Mouse (Mus musculus): ENCODE measurements at regions not wholly inside any gene's neighbourhood (a gene's known extent, or its start where the extent isn't known, plus 50 kb on each side); places are given as distances from the start of the nearest gene placed in this dataset.

- DNase-seq = peak; percentile 88
These were observed 155.8 kb upstream of the Gm12830 start for GRCm38 (mm10) chr4:114665684-114666083.

GRCm38 (mm10) chr4:114666238-114666978 lies 155.1 kb upstream of the Gm12830 start:
- DNase-seq = peak; percentile 14 to 18

GRCm38 (mm10) chr4:114666979-114667328 lies 154.6 kb upstream of the Gm12830 start:
- DNase-seq = peak; percentile 10 to 11

DNA sequence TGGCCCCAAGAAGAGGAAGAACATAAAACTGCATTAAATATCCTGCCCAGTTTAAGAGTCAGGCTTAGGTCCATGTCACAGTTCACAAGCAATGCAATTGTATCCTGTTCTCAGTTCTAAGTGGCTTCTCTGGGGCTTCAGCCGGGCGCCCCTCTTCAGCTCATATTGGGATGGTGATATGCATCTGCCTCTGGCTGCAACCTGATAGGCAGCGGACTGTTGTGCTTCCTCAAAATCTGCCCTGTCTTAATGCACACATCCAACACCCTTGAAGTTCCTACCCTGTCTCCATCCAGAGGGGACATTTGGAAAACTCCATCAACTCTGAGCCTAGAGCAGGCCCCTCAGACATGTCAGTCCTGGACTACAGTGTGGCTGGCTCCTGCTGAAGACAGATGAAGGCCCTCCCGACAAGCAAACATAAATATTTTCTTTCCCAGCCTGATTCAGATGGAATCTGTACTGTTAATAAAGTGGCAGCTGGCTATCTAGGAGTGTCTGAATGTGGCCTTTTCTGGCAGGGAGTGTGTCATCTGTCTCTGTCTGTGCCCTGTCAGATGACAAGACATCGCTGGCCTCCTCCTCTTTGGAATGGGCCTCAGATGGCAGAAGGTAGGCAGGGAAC lies 149.3 kb upstream of the Gm12830 start:
- DNase-seq = no peak

GRCm38 (mm10) chr4:114676908-114677898 lies 144.3 kb upstream of the Gm12830 start:
- DNase-seq = no peak

- DNase-seq = no peak
These were observed 143.2 kb upstream of the Gm12830 start for GRCm38 (mm10) chr4:114678053-114678941.

- DNase-seq = no peak
These were observed 141.2 kb upstream of the Gm12830 start for GRCm38 (mm10) chr4:114680360-114680759.

DNA sequence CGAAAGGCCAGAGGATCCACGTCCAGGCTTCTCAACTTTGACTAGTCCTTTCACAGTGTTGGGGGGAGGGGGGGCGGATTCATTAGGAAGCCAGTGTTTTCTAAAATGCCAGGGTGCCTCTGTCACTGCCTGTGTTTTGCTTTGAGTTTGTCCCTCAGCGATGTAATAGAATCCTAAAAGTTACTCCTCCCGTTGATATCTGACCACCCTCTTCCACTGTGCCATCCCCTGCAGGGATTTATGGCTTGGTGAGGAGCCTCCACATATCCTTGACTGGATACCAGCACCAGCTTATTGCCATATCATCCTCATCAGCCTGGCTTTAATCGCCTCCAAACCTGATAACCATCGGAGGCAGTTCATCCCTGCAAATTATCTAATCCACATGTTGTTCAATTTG lies 138.6 kb upstream of the Gm12830 start:
- no peak for DNase-seq

GRCm38 (mm10) chr4:114683696-114684095 lies 137.8 kb upstream of the Gm12830 start:
- DNase-seq = no peak

DNA sequence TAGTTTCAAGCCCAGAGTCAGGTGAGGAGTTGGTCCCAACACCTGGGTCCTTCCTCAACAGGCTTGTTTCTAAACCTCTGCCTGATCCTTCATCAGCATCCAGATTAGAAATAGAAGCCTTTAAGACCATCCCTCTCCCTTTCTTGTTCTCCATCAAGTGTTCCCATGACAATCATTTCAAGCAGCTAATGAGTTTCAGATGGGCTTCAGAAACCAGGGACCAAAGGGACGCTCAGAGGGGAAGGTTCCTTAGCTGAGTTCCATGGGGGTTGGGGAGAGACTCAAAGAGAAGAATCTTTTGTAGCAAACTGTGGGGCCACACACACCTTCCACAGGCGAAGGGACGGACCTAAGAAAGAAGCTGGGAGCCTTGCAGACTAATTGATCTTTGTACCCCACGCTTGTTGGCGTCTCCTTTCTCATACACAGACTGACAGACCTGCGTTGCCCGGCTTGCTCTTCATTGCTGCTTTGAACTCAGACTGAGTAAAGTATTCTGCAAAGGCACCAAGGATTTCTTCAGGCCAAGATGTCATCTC lies 136.6 kb upstream of the Gm12830 start:
- no peak for DNase-seq

DNA sequence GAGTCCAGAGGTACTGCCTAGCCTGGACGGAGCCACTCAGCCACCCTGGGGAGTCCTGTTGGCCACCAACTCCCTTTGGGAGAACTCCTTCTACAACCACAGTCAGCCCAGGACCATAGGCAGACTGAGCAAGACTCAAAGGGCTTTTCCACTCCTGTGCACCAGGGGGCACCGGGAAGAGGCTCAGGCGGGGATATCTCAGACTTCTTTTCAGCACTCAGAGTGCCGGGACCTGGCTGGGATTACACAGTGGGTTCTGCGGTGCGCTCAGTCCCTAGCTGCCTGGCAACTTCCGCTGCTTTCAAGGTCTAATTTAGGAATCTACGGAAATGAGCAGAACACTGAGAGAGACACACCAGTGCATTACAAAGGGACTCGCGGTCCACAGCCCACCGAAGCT lies 136.1 kb upstream of the Gm12830 start:
- DNase-seq = peak; percentile 14 to 33

GRCm38 (mm10) chr4:114686091-114686490 lies 135.4 kb upstream of the Gm12830 start:
- DNase-seq = no peak

DNA sequence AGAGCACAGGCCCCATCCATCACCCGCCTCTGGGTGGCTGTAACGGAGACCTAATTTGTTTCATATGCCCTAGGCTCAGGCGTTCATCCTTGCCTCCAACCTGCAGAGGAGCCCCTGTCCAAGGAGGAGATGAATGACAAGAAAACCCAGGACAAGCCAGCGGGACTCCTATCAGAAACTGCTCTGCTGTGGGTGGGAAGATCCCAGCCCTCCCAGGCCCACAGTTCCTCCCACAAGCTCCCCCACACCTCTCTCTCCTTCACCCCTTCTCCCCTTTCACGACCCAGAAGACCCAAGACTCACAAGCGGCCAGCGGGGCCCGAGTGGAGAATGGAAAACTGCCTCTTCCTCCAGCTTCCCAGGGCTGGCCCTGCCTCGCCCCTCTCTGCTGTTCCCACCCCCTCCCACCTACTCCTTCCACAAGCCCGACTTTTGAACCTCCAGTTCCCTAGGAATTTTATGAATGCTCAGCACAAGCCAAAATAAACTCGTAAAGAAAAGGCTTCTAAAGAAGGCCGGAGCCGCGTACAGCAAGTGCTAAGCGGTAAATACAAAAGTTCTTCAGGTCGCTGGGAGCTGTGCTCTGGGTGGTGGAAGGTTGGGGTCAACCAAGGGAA lies 133.1 kb upstream of the Gm12830 start:
- no peak for DNase-seq

DNA sequence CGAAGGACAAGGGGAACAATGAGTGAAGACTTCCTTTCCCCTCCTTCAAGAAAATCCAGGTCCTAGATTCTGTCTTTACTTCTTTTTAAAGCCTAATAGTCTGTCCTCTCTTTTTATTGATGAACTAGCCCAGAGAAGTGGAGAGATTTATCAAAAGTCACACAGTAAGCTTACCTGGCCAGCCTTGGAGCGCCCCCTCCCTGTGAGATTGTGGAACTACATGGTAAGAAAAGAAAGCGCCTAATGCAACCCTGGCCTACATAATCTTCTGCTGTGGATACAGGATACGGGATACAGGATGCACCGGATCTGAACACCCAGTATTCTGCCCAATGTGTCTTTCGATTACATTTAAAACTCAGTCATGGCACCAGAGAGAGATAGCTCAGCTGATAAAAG lies 132.6 kb upstream of the Gm12830 start:
- no peak for DNase-seq

- peak in 1 of 2 experiments; percentile 14 for DNase-seq
These were observed 115.9 kb upstream of the Gm12830 start for GRCm38 (mm10) chr4:114705586-114705985.

- DNase-seq = no peak
These were observed 111.2 kb upstream of the Gm12830 start for GRCm38 (mm10) chr4:114710182-114710909.

GRCm38 (mm10) chr4:114711082-114711481 lies 110.4 kb upstream of the Gm12830 start:
- no peak for DNase-seq

DNA sequence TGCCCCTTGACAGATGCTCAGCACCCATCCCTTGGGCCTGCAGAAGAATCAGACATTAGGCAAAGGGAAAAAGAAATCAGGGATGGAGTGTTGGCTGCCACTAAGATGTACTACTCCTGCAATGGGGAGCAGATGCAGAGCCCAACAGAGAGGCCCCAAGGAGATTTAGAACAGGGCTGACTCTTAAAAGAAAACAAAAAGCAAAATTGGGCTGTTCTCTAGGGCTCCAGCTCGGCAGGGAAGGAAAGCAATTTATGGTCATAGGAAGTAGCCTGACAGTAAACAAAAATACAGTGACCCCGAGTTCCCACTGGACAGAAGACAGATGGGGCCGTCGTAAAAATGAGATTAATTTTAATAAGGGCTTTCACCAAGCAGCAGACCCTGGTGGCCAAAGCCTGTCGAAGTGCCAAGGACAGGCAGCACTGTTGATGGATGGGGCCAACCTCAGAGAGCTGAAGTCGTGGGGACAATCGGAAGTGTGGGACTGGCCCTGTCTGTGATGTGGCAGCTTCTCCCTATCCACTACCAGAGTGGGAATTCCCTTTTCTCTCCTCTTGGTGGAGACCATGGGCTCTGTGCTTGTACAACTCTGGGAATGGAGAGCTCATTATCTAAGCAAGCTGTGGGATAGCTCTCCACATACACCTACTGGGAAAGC lies 109.4 kb upstream of the Gm12830 start:
- DNase-seq = no peak

DNA sequence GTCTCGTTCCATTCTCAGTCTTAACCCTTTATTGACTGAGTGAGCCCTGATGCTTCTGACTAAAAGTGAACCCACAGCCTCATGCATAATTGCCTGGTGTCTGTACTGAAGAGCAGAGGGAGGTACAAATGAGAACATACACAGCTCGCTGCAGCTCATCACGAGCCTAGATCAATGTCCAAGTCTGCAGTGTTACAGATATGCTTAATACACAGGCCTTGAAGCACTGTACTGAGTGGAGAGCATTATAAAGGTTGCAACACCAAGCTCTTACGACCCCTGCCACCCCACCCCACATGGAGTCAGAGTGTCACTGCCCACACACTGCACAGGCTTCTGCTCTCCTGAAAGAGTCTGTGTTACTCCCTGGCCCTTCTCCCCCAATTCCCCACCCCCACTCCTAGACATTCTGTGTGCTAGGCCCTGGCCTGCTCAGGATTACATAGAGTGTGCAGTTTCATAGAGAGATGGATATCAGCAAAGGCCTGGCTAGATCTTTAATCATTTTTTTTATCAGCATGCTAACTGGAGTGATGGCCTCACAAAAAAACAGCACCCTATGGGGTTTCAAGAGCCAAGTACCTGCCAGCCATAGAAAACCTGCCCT lies 108.5 kb upstream of the Gm12830 start:
- DNase-seq = no peak

GRCm38 (mm10) chr4:114716703-114717102 lies 104.8 kb upstream of the Gm12830 start:
- no peak for DNase-seq

Data from cerebellum, postnatal 14 days (tissue).